Mouse (Mus musculus) left cerebral cortex, adult 9 months (tissue): ENCODE measurements at regions not wholly inside any gene's neighbourhood (a gene's known extent, or its start where the extent isn't known, plus 50 kb on each side); places are given as distances from the start of the nearest gene placed in this dataset.

Source experiments
- DNase-seq, 2 experiments: peaks; one replicate each; pipeline ENCODE4 v3.0.0; 2022; ENCODE audit warnings: low spot score in 2 of 2

GRCm38 (mm10) chr2:167759603-167760390 lies 70.2 kb upstream of the Tmem189 start:
- DNase-seq, result peak in 1 of 2 experiments; percentile 58

- DNase-seq, result no peak
These were observed 67.6 kb upstream of the Tmem189 start for GRCm38 (mm10) chr2:167757157-167757780.

- DNase-seq, result no peak
These were observed 67.1 kb upstream of the Tmem189 start for GRCm38 (mm10) chr2:167756721-167757120.

- no peak for DNase-seq
These were observed 65.4 kb upstream of the Tmem189 start for GRCm38 (mm10) chr2:167754929-167755551.

- DNase-seq, result peak; percentile 58 to 65
These were observed 64.3 kb upstream of the Tmem189 start for GRCm38 (mm10) chr2:167753898-167754297.

- peak in 1 of 2 experiments; percentile 51 for DNase-seq
These were observed 63.4 kb upstream of the Tmem189 start for GRCm38 (mm10) chr2:167752805-167753556.

- no peak for DNase-seq
These were observed 62.0 kb upstream of the Tmem189 start for GRCm38 (mm10) chr2:167751585-167751984.

GRCm38 (mm10) chr2:167748297-167748696 lies 58.7 kb upstream of the Tmem189 start:
- no peak for DNase-seq

GRCm38 (mm10) chr2:167747164-167747843 lies 57.7 kb upstream of the Tmem189 start:
- DNase-seq, result no peak

- no peak for DNase-seq
These were observed 56.7 kb upstream of the Tmem189 start for GRCm38 (mm10) chr2:167746344-167746743.

- no peak for DNase-seq
These were observed 55.8 kb upstream of the Tmem189 start for GRCm38 (mm10) chr2:167745409-167745808.

- DNase-seq, result no peak
These were observed 54.5 kb upstream of the Tmem189 start for GRCm38 (mm10) chr2:167744080-167744479.

- no peak for DNase-seq
These were observed 52.9 kb upstream of the Tmem189 start for GRCm38 (mm10) chr2:167742479-167742878.

- no peak for DNase-seq
These were observed 51.0 kb upstream of the Tmem189 start for GRCm38 (mm10) chr2:167740516-167741189.
